Mouse (Mus musculus) ES-E14 (cell line): ENCODE measurements around the gene Cux1. TPM values are rescaled to one million over a fixed set of nuclear protein-coding genes. Genes with fewer than 3 reads are reported as not detected.

Experiments
- DNase-seq: peaks from one replicate; pipeline ENCODE4 v3.0.0-alpha.2; 2013; ENCODE audit warnings: low read depth, low spot score
- H3K27ac ChIP-seq: 2 replicates; pipeline ENCODE4 v1.5.1; 2012; ENCODE audit warnings: low read depth, mild to moderate bottlenecking, low read length, moderate library complexity, mixed read lengths; ENCODE audit not compliant: poor library complexity, insufficient read depth, severe bottlenecking
- H3K36me3 ChIP-seq: 2 replicates; pipeline ENCODE4 v1.6.1; 2012; ENCODE audit warnings: mild to moderate bottlenecking, low read length, moderate library complexity, mixed read lengths; ENCODE audit not compliant: control insufficient read depth, poor library complexity, insufficient read depth, severe bottlenecking
- H3K4me1 ChIP-seq, 2 experiments: fragments of 150-350 bp in 1 of 2; sonication (generic) in 1 of 2; 2 replicates each; pipeline ENCODE4 v1.6.1; 2012; ENCODE audit warnings: low read length in 2 of 2, mild to moderate bottlenecking in 1 of 2, mixed read lengths in 1 of 2; ENCODE audit not compliant: control insufficient read depth in 2 of 2, insufficient read depth in 2 of 2, poor library complexity in 1 of 2
- H3K4me3 ChIP-seq, 2 experiments: fragments of 150-350 bp in 1 of 2; sonication (generic) in 1 of 2; 2 replicates each; pipeline ENCODE4 v1.5.1; 2012; ENCODE audit warnings: low read length in 2 of 2, low read depth in 1 of 2, mild to moderate bottlenecking in 1 of 2, mixed read lengths in 1 of 2; ENCODE audit not compliant: insufficient read depth in 1 of 2, poor library complexity in 1 of 2, severe bottlenecking in 1 of 2
- H3K9ac ChIP-seq: 2 replicates; pipeline ENCODE4 v1.6.1; 2012; ENCODE audit warnings: low read depth, mild to moderate bottlenecking, low read length, mixed read lengths; ENCODE audit not compliant: poor library complexity, insufficient read depth, severe bottlenecking
- H3K9me3 ChIP-seq: fragments of 150-350 bp; sonication (generic); 2 replicates; pipeline ENCODE4 v1.6.1; 2012; ENCODE audit warnings: low read depth, mild to moderate bottlenecking, low read length; ENCODE audit not compliant: control insufficient read depth, insufficient read depth
- CHD2 ChIP-seq: IDR thresholded peaks from 2 replicates; pipeline ENCODE4 v1.6.1; 2014; ENCODE audit warnings: mild to moderate bottlenecking, low read depth, low read length, inconsistent platforms
- HCFC1 ChIP-seq: IDR thresholded peaks from 2 replicates; pipeline ENCODE4 v1.6.1; 2012; ENCODE audit warnings: low read length, inconsistent platforms, borderline replicate concordance; ENCODE audit not compliant: insufficient read depth
- MAFK ChIP-seq: IDR thresholded peaks from 2 replicates; pipeline ENCODE4 v1.6.1; 2014; ENCODE audit warnings: mild to moderate bottlenecking, low read depth, low read length, inconsistent platforms; ENCODE audit not compliant: insufficient read depth
- ZC3H11A ChIP-seq: IDR thresholded peaks from 2 replicates; pipeline ENCODE4 v1.6.1; 2012; ENCODE audit warnings: low read depth, mild to moderate bottlenecking, inconsistent platforms, low read length, borderline replicate concordance
- ZNF384 ChIP-seq: IDR thresholded peaks from 2 replicates; pipeline ENCODE4 v1.6.1; 2012; ENCODE audit warnings: low read depth, low read length, inconsistent platforms
- in situ Hi-C, 2 experiments: fragments of 600-800 bp; cut with MboI; formaldehyde crosslinking; loops; one replicate each; pipeline ENCODE4 v1.15.1; 2025; ENCODE audit warnings: low sequenced_read_pairs in 2 of 2, inconsistent platforms in 1 of 2; ENCODE audit not compliant: unreplicated experiment in 2 of 2
- total RNA-seq: library from RNA; depleted of rRNA; stranded (reverse); fragments of 300-350 nt; gene quantifications from 2 replicates; pipeline ENCODE4 v1.2.3, GENCODE M21; 2012

Cux1 gene
- total RNA-seq, 1 experiment: 23.6 TPM

- peak overlapping the region; percentile 30 to 45 for H3K4me3 ChIP-seq
- no peaks in the 10 kb centered on the region for H3K9me3 ChIP-seq
- peaks cover 0 to 6% of the 10 kb centered on the region in 2 experiments; a peak in 1 of 4 replicates for H3K4me1 ChIP-seq
- H3K9ac ChIP-seq: no peak overlapping the region
- in situ Hi-C loops: no loop called here
- no peak for DNase-seq
- H3K27ac ChIP-seq: no peak overlapping the region
- TF ChIP-seq HCFC1: no peak
- no peak for TF ChIP-seq CHD2
- TF ChIP-seq ZNF384: no peak
- no peak for TF ChIP-seq ZC3H11A
- no peak for TF ChIP-seq MAFK
- no peaks in the 10 kb centered on the region for H3K36me3 ChIP-seq
Observed at GRCm38 (mm10) chr5:136237607-136238006, 329.7 kb downstream of the Cux1 start.

- Histone ChIP-seq H3K9ac (no peak overlapping the region), H3K4me1 (peaks cover 0 to 7% of the 10 kb centered on the region in 2 experiments; a peak in 1 of 4 replicates), H3K9me3 (no peaks in the 10 kb centered on the region), H3K36me3 (no peaks in the 10 kb centered on the region), H3K4me3 (no peak overlapping the region), H3K27ac (no peak overlapping the region)
- no peak for DNase-seq
- TF ChIP-seq CHD2 (no peak), HCFC1 (no peak), ZNF384 (no peak), MAFK (no peak), ZC3H11A (no peak)
- in situ Hi-C loops: no loop called here
Observed at GRCm38 (mm10) chr5:136236611-136237010, 330.7 kb downstream of the Cux1 start.

- H3K4me1 ChIP-seq: peaks cover 0 to 2% of the 10 kb centered on the region in 2 experiments; a peak in 1 of 4 replicates
- no peak for TF ChIP-seq ZC3H11A
- no peak for TF ChIP-seq ZNF384
- no peak for TF ChIP-seq CHD2
- H3K27ac ChIP-seq: no peak overlapping the region
- in situ Hi-C loops: no loop called here
- H3K9ac ChIP-seq: no peak overlapping the region
- no peaks in the 10 kb centered on the region for H3K36me3 ChIP-seq
- DNase-seq: no peak
- no peak overlapping the region for H3K4me3 ChIP-seq
- no peaks in the 10 kb centered on the region for H3K9me3 ChIP-seq
Observed at GRCm38 (mm10) chr5:136230348-136231035, 336.8 kb downstream of the Cux1 start.

GRCm38 (mm10) chr5:136226246-136226876, 340.9 kb downstream of the Cux1 start:
- Histone ChIP-seq H3K9ac (no peak overlapping the region), H3K4me1 (no peaks in the 10 kb centered on the region), H3K9me3 (no peaks in the 10 kb centered on the region), H3K36me3 (no peaks in the 10 kb centered on the region), H3K27ac (no peak overlapping the region), H3K4me3 (no peak overlapping the region)
- in situ Hi-C loops: no loop called here
- no peak for DNase-seq
- TF ChIP-seq HCFC1 (no peak), ZNF384 (no peak), MAFK (no peak), CHD2 (no peak), ZC3H11A (no peak)
